Mouse (Mus musculus): ENCODE measurements around the gene Rnf223. TPM values are rescaled to one million over a fixed set of nuclear protein-coding genes. Genes with fewer than 3 reads are reported as not detected.
"Not testable (repeated sequence)": the region's sequence is repeated elsewhere in the genome, so short reads cannot be mapped to it uniquely, and the experiment has no call there.

Rnf223 gene
- total RNA-seq, 1 experiment from 2014 or later: not detected

DNA sequence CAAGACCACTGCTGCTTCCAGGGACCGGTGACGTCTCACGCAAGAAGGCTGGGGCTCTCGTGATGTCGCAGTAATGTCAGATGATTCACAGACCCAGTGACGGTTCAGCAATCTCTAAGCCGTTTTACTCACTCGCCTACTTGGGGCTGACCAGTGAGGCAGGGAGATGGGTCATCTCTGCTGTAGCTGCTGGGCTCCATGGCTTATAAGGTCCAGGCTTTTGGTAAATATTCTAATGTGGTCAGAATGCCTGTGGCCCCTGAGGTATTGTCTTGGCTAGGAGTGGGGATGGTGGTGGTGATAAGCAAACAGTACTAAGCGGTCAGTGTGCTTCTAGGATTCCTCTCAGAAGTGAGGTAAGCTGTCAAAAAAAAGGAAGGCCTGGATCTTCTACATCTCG lies 627 bp downstream of the Rnf223 start:
- no peak for DNase-seq

DNA sequence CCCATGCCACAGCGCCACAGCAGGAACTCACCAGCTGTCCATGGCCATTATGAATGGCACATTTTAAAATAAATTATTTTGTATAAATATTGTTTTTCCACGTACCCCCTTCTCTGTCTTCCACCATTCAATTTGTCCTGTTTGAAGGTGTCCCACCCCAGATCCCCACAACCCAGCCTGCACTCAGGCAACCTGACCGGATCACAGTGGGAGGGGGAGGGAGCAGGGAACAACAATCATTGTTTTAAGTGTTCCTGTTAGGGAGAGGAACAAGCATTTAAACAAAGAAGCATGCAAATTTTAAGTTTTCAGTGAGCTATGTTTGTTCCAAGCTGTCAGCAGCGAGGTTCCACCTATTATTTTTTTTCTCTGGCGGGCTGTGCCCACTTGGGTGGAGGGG lies 3.0 kb downstream of the Rnf223 start:
- DNase-seq: no peak

DNA sequence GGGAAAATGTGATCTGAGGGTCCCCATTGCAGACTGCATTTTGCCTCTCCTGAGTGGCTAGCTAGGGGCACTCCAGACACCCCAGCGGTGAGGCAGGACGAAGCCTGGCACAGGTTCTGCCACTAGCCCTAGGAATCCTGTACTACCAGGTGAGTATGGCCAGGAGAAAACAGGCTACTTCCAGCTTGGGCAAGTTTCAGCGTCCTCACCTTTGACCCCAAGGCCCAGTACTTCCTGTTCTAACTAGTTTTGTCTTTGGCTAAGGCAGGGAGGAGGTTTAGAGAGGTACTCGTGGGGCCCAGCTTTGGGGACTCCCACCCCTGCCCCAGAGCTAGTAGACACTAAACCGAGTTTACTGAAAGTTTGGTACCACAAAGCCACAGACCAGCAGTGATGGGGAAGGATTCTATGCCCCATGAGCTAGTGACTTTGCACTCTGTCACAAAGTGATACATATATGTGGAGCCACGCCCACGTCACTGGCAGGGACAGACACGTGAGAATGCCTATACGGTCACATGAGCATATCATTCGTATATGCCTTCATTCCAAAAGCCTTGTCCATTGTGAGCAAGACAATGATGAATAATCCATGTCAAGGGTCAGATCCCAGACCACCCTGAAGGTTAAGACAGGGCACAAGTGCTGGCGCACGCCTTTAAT lies 3.8 kb downstream of the Rnf223 start:
- no peak for DNase-seq

DNA sequence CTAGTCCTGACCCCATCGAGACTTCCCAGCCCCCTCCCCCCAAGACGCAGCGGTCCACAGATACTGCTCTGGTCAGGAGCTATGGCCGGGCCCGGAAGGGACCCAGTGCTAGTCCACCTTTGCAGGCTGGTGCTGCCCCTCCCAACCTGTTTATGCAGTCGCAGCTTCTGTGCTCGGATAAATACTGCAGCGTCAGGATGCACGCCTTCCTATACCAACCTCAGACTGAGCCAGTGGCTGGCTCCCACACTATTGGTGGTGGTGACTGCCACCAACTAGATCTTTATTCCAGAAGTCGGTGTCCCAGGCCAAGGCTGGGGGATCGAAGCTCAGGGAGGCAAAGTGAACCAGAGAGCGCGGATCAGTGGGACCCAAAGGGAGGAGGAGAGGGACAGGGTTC lies 4.8 kb downstream of the Rnf223 start:
- DNase-seq: no peak

DNA sequence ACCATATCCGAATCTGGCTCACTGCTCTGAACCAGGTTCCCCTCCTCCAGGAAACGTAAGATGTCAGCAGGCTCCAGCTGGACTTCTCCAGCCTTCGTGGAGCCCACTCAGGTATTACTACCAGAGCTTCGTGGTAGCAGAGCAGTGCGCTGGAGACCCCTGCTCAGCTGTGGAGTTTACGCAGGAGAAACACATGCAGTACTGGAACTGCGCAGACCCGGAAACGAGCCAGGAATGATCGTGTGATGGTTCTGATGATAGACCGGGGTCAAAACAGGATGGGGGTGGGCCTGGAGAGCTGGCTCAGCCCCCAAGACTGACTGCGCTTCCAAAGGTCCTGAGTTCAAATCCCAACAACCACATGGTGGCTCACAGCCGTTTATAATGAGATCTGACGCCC lies 5.5 kb downstream of the Rnf223 start:
- DNase-seq: no peak

DNA sequence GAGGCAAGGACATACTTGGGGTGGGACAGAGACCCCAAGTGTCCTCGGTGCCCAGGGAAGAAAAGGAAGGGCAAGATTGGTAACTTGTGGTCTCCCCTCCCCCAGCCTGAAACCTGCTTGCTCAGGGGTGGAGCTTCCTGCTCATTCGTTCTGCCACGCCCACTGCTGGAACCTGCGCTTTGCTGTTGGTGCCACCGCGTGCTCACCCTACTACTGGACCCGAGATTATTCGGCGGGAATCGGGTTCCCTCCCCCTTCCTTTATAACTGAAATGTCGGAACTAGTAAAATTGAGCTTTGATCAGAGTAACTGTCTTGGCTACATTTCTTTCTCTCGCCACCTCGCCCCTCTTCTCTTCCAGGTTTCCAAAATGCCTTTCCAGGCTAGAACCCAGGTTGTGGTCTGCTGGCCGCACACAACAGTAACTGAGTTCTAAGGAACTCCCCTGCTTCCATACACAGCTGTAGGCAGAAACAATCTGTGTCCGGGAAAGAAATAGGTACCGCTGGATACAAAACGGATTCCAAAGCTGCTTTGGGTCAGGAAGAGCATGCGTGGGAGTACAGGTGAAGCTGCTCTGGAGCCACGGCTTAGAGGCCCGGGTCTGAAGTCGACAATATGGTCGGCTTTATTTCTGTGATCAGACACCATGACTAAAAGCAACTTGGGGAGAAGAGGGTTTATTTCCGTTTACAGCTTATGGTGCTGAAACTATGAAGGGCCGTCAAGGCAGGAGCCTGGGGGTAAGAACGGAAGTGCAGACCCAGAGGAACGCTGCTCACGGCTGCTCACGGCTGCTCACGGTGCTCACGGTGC lies 6.2 kb downstream of the Rnf223 start:
- DNase-seq: no peak

DNA sequence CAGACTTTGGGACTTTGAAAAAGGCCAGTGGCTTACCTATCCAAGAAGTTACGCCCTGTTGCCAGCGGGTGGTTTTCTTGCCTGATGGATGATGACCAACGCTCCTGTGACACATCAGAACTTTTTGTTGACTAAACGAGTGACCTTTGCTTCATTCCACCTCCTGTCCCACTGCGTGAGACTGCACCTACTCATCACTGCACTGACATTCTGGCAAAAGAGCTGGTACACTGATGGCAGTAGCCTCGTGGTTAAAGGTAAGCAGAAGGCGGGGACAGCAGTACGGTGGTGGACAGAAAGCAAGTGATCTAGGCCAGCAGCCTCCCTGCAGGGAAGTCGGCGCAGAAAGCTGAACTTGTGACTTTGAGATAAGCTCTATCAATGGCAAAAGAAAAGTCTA lies 20.6 kb downstream of the Rnf223 start:
- not testable (repeated sequence) for DNase-seq

DNA sequence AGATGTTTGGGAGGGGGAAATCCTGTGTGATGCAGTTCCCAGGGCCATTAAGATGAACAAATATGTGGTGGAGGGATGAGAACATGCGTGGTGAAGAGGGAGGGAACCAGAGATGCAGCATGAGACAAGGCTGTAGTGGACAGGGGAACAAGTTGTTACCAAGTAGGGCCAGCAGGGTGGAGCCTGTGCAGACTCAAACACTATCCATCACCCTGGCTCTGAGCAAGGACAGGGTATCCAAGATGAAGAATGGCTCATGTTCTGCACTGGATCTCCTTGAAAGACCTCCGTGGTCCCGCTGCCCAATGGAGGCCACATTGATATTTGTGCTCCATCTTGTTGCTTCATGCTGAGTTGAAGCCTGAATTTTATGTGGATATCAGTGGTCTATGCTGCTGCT lies 24.5 kb downstream of the Rnf223 start:
- DNase-seq: no peak

DNA sequence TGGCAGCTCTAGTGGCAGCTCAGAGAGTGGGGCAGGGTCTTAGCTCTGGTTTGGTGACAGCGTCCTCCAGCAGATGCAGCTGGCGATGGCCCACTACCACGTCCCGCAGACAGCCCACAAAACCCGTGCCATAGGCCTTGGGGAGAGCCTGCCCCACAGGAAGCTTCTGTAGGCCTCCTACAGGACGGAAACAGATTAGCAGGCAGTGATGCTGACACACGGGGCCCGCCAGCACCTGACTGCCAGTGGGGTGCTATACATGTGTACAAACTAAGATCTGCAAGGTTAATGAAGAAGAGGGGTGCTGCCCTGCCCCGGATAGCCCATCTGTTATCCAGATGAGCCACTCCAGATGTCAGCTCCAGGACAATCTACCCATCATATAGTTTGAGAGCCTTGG lies 36.2 kb downstream of the Rnf223 start:
- DNase-seq: no peak

DNA sequence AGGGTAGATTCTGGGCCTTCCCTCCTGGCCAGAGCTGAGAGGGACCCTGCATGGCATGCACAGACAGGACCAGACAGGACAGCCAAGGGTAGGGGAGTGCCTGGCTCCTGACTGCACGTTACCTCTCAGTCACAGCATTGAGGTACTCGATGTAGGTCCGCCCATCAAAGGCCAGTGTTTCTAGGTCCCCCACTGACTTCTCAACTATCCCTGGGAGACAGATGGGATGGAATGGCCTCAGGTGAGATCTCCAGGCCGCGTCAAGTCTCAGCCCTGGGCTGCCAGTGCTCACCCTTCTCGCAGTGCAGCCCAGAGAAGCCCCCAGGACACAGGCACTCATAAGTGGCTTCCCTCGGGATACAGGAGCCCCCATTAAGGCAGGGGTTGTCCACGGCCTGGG lies 38.3 kb downstream of the Rnf223 start:
- no peak for DNase-seq

DNA sequence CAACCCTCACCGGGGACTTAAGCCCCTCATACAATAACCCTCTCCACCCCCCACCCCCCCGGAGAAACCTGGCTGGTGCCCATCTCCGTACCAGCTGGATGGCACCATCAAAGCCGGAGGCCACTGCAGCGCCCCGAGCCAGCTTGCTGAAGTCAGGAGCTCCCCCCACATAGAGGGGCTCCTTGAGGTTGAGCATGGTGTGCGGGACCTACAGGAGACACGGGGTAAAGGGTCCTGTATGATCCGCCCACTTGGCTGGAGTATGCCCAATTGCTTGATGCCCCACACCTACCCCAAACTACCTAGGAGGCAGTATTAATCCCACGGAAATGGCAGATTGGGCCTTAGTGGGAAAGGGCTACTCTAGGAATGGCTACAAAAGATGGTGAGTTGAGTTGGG lies 38.8 kb downstream of the Rnf223 start:
- no peak for DNase-seq

DNA sequence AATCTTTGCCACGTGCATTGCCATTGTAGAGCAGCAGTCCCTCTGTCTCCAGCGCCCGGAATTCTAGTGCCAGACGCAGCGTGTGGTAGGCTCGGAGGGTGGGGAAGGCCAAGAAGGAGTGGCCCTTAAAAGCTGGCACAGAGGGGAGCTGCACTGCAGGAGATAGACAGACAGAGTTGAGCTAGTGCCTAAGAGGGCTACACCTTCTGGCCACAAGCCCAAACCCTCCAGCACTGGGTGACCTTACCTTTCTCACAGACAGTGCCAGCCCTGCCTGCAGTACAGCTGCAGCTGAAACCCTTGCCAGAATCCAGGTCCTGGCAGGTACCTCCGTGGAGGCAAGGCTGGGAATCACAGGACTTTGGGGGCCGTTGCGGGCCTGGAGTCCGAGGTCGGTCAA lies 41.5 kb downstream of the Rnf223 start:
- no peak for DNase-seq

DNA sequence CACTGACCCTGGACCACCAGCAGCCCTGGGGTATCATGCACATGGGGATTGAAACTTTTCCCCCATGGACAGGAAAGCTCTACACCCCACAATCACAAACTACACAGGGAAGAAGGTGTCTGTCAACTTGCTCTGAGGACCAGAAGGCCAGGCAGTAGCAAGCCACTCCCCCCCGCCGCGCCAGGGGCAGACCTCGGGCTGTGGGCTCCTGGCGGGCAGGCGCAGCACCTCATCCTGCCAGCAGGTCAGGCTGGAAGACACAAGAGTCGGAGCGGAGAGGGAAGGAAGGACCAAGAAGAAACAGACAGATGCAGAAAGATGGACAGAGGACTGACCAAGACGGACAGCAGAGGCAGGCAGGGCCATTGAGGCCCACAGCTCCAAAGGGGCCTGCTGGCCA lies 47.3 kb downstream of the Rnf223 start:
- no peak for DNase-seq

Other genes starting within 250 kb of the Rnf223 start
- gene Pusl1, start 238.7 kb upstream of the Rnf223 start, total RNA-seq (2021): 30.8 and 33.9 TPM in 2 replicates
- 20.3 and 25.6 TPM in 2 replicates for gene Acap3, start 238.7 kb upstream of the Rnf223 start, total RNA-seq (2021)
- 76.3 and 78.4 TPM in 2 replicates for gene Ube2j2, start 186.7 kb upstream of the Rnf223 start, total RNA-seq (2021)
- gene C1qtnf12, start 168.2 kb upstream of the Rnf223 start, total RNA-seq (2021): 94.0 and 105 TPM in 2 replicates
- 5.8 and 6.5 TPM in 2 replicates for gene B3galt6, start 137.9 kb upstream of the Rnf223 start, total RNA-seq (2021)
- gene Sdf4, start 137.6 kb upstream of the Rnf223 start, total RNA-seq (2021): 209 and 225 TPM in 2 replicates
- gene Tnfrsf4, start 116.7 kb upstream of the Rnf223 start, total RNA-seq (2021): 0.56 and 3.4 TPM in 2 replicates
- gene Tnfrsf18, start 104.3 kb upstream of the Rnf223 start, total RNA-seq (2021): 2.4 TPM in 1 of 2 replicates, not detected in the other
- gene Ttll10, start 71.1 kb upstream of the Rnf223 start, total RNA-seq (2021): 0.70 TPM in 1 of 2 replicates, not detected in the other
- 10.4 and 12.7 TPM in 2 replicates for gene 9430015G10Rik, start 20.5 kb upstream of the Rnf223 start, total RNA-seq (2021)
- 59.4 and 60.9 TPM in 2 replicates for gene Agrn, start 67.0 kb downstream of the Rnf223 start, total RNA-seq (2021)
- gene Isg15, start 70.3 kb downstream of the Rnf223 start, total RNA-seq (2021): 3.3 and 4.6 TPM in 2 replicates
- gene AW011738, start 72.8 kb downstream of the Rnf223 start, total RNA-seq (2021): 3.9 and 4.7 TPM in 2 replicates
- gene Perm1, start 85.4 kb downstream of the Rnf223 start, total RNA-seq (2021): 14.2 and 16.2 TPM in 2 replicates
- 15.7 TPM in 2 replicates for gene Plekhn1, start 104.3 kb downstream of the Rnf223 start, total RNA-seq (2021)
- gene Noc2l, start 105.5 kb downstream of the Rnf223 start, total RNA-seq (2021): 42.5 and 48.9 TPM in 2 replicates
- 2.5 and 3.6 TPM in 2 replicates for gene Samd11, start 125.1 kb downstream of the Rnf223 start, total RNA-seq (2021)
- gene Vmn2r-ps159, start 200.6 kb downstream of the Rnf223 start, total RNA-seq (2021): not detected in 2 replicates